Mouse (Mus musculus): ENCODE measurements around the gene Slc9a8. TPM values are rescaled to one million over a fixed set of nuclear protein-coding genes. Genes with fewer than 3 reads are reported as not detected.

The Slc9a8 gene
- polyA plus RNA-seq, 1 experiment: 34.8 TPM

DNA sequence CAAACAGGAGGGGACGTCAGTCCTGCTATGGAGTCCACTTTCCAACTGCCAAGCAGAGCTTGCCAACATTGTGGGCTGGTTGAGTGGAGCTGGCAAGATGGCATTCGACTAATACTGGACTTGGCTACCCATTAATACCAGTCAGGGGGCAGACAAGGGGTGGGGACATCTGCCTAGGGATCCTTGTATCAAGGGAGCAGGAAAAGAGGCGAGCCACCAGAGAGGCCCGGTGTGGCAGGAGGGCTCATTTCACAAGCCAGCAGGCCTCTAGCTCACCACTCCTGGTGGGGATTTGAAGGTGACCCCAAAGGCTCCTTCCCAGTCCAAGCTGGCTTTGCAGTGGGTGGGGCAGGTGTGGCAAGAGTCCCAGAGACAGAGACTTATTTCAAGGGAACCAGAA lies 61.2 kb downstream of the Slc9a8 start:
- peaks cover 63% of the 10 kb centered on the region for H3K4me1 ChIP-seq (ENCODE audit: control insufficient read depth, insufficient read depth, insufficient read length, low read length)
- 76% methylated on average over 4 of the region's 4 CpGs for WGBS
- no peaks in the 10 kb centered on the region for H3K27me3 ChIP-seq (ENCODE audit: control insufficient read depth, insufficient read depth, low read length)
- TF ChIP-seq CTCF (IDR thresholded peaks at IDR 0.05; ENCODE audit: extremely low read depth, insufficient read length, insufficient replicate concordance, low read depth, low read length) (no peak), POLR2A (IDR thresholded peaks at IDR 0.05; ENCODE audit: low read depth, low read length) (no peak)
- H3K27ac ChIP-seq (ENCODE audit: insufficient read depth, low read depth, low read length): peak overlapping the region; percentile 17; the same call in 1 of the 2 replicates
- H3K36me3 ChIP-seq (ENCODE audit: control insufficient read depth, insufficient read depth, low read length): peaks cover 37% of the 10 kb centered on the region
- no peak overlapping the region for H3K4me3 ChIP-seq (ENCODE audit: low read depth, low read length)

DNA sequence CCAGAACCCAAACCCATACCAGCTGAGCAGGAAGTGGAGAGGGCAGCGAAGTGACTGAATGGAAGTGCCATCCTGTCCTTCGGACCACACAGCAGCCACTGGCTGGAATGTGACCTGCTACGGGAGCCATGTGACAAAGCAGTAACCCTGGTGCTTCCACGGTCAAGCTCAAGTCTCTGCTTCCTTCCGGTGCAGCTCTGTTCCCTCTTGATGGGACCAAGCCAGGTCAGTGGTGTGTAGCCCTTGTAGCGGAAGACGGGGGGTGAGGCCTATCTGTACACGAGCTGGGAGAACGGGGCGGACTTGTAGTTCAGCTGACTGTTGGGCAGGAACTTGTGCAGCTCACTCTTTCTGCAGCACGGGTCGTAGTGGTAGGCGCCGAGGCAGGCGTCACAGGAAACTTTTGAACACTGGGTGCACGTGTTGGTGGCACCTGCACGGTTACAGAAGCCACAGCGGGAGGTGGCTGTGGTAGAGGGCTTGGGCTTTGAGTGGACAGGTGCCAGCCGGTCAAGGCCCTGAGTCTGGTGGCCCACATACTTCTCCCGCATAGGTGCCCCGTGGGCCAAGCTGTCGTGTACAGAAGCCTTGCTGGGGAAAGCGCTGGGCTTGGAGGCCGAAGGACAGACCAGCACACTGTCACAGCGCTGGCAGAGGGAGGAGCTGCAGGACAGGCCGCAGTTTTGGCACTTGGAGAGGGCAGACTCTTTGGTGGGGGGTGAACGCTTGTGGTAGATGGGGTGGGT lies 61.7 kb downstream of the Slc9a8 start:
- 91% methylated on average over 27 of the region's 27 CpGs for WGBS
- Histone ChIP-seq H3K4me3 (ENCODE audit: low read depth, low read length) (no peak overlapping the region), H3K27me3 (ENCODE audit: control insufficient read depth, insufficient read depth, low read length) (no peaks in the 10 kb centered on the region), H3K36me3 (ENCODE audit: control insufficient read depth, insufficient read depth, low read length) (peaks cover 42% of the 10 kb centered on the region), H3K27ac (ENCODE audit: insufficient read depth, low read depth, low read length) (no peak overlapping the region), H3K4me1 (ENCODE audit: control insufficient read depth, insufficient read depth, insufficient read length, low read length) (peaks cover 61% of the 10 kb centered on the region)
- TF ChIP-seq POLR2A (IDR thresholded peaks at IDR 0.05; ENCODE audit: low read depth, low read length): no peak
- no peak for TF ChIP-seq CTCF (IDR thresholded peaks at IDR 0.05; ENCODE audit: extremely low read depth, insufficient read length, insufficient replicate concordance, low read depth, low read length)

DNA sequence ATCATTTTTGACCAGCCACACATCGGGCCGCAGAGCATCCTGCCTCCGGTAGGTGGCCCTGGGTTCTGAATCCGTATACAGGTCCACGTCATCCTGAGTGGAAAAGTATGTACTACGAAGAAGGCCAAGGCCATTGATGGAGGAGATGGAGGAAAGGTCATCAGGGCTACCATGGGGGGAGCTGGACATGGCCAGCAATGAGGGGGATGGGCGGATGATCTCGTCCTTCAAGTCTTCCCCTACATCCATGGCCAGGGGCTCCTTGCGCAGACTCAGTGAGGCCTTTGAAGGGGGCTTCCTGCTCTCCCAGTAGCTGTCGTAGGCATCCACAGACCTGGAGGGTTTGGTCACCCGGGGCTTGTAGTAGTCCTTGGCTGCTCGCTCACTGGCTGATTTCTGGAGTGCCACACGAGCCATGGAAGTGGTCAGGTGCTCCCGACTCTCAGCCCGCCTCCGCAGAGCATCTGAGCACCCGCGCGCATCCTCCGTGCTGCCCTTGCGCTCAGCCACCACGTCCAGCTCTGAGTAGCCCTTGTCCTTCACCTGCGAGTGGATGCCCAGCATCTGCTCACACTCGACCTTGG lies 62.4 kb downstream of the Slc9a8 start:
- 96% methylated on average over 24 of the region's 24 CpGs for WGBS
- Histone ChIP-seq H3K36me3 (ENCODE audit: control insufficient read depth, insufficient read depth, low read length) (peaks cover 47% of the 10 kb centered on the region), H3K27ac (ENCODE audit: insufficient read depth, low read depth, low read length) (no peak overlapping the region), H3K4me3 (ENCODE audit: low read depth, low read length) (no peak overlapping the region), H3K27me3 (ENCODE audit: control insufficient read depth, insufficient read depth, low read length) (no peaks in the 10 kb centered on the region), H3K4me1 (ENCODE audit: control insufficient read depth, insufficient read depth, insufficient read length, low read length) (peaks cover 56% of the 10 kb centered on the region)
- no peak for TF ChIP-seq POLR2A (IDR thresholded peaks at IDR 0.05; ENCODE audit: low read depth, low read length)
- TF ChIP-seq CTCF (IDR thresholded peaks at IDR 0.05; ENCODE audit: extremely low read depth, insufficient read length, insufficient replicate concordance, low read depth, low read length): no peak

DNA sequence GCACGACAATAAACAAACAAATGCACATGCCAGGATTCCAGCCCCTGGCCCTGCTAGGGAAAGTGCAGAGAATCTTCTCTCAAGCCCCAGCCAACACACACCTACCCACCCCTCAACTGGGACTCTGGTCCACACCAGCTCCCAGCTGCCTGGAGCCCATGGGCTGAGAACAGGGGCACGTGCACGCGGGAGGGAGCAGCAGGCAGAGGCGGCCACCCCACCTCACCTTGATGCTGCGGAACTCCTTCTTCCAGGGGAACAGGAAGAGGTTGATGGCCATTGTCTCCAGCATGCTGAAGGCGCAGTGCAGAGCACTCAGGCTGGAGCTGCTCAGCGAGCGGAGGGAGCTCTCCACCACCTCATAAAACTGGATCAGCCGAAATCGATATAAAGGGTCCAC lies 63.4 kb downstream of the Slc9a8 start:
- H3K4me3 ChIP-seq (ENCODE audit: low read depth, low read length): peak overlapping the region; percentile 45
- no peak for TF ChIP-seq CTCF (IDR thresholded peaks at IDR 0.05; ENCODE audit: extremely low read depth, insufficient read length, insufficient replicate concordance, low read depth, low read length)
- H3K36me3 ChIP-seq (ENCODE audit: control insufficient read depth, insufficient read depth, low read length): peaks cover 48% of the 10 kb centered on the region
- peaks cover 49% of the 10 kb centered on the region for H3K4me1 ChIP-seq (ENCODE audit: control insufficient read depth, insufficient read depth, insufficient read length, low read length)
- H3K27ac ChIP-seq (ENCODE audit: insufficient read depth, low read depth, low read length): peak overlapping the region; percentile 90
- 63% methylated on average over 11 of the region's 11 CpGs for WGBS
- H3K27me3 ChIP-seq (ENCODE audit: control insufficient read depth, insufficient read depth, low read length): no peaks in the 10 kb centered on the region

DNA sequence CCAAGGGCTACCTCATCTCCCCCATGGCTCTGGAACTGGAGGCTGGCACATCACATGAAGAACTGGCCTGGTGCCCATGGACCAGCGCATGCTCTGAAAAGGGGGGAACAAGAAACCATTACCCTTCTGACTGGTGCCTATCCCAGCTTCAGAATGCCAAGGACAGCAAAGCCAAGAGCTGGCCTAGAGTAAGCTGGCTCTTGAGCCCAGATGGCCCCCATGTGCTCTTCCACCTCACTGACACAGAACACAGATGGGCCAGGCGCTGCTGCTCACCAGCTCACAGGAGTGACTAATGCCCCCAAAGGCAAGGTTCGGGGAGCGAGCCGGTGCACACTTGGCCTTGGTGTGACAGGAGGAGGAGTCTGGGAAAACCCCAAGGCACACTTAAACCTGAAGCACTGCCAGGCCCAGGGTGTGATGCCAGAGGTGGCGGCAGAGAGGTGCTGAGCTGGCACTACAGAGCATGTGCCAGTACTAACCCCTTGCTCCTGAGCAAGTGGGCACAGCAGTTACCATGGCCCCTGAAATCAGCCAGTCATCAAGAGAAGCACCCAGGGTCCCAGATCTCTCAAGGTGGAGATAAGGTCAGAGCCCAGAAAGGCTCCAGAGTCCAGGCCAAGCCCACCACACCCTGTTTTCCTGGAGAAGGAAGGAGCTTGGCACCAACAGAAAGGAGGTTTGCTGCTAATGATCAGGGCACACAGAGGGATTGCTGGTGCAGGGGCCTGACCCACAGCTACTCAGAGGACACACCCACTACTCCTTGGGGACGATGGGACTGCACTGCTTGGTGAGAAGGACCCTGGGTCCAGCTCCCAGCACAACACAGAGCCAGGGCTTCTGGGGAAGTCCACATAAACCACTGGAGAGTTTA lies 64.2 kb downstream of the Slc9a8 start:
- Histone ChIP-seq H3K36me3 (ENCODE audit: control insufficient read depth, insufficient read depth, low read length) (peaks cover 44% of the 10 kb centered on the region), H3K4me1 (ENCODE audit: control insufficient read depth, insufficient read depth, insufficient read length, low read length) (peaks cover 46% of the 10 kb centered on the region), H3K27ac (ENCODE audit: insufficient read depth, low read depth, low read length) (peak overlapping the region; percentile 90), H3K4me3 (ENCODE audit: low read depth, low read length) (peak overlapping the region; percentile 45), H3K27me3 (ENCODE audit: control insufficient read depth, insufficient read depth, low read length) (no peaks in the 10 kb centered on the region)
- no peak for TF ChIP-seq CTCF (IDR thresholded peaks at IDR 0.05; ENCODE audit: extremely low read depth, insufficient read length, insufficient replicate concordance, low read depth, low read length)
- TF ChIP-seq POLR2A (IDR thresholded peaks at IDR 0.05; ENCODE audit: low read depth, low read length): peak; percentile 11; the same call in 1 of the 2 replicates
- 18% methylated on average over 7 of the region's 7 CpGs for WGBS

DNA sequence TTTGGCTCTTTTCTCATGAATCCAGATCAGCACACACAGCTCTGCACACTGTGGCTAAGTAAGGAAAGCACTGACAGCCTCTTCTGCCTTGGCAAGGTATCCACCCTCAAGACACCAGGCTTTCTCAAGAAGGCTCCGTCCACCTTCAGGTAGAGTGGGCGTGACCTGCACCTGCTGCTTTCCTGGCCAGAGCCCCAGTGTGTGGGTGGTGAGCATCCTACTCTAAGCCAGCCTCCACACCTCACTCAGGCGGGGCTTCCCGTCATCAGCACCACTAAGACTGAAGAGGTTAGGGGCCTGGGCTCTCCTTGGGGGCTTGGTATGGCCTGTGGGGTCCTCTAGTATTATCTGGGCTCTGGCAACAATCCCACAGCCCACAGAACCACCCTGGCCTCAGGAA lies 65.1 kb downstream of the Slc9a8 start:
- Histone ChIP-seq H3K4me1 (ENCODE audit: control insufficient read depth, insufficient read depth, insufficient read length, low read length) (peaks cover 54% of the 10 kb centered on the region), H3K27ac (ENCODE audit: insufficient read depth, low read depth, low read length) (peak overlapping the region; percentile 90), H3K27me3 (ENCODE audit: control insufficient read depth, insufficient read depth, low read length) (no peaks in the 10 kb centered on the region), H3K36me3 (ENCODE audit: control insufficient read depth, insufficient read depth, low read length) (peaks cover 44% of the 10 kb centered on the region), H3K4me3 (ENCODE audit: low read depth, low read length) (no peak overlapping the region)
- TF ChIP-seq CTCF (IDR thresholded peaks at IDR 0.05; ENCODE audit: extremely low read depth, insufficient read length, insufficient replicate concordance, low read depth, low read length): no peak
- no peak for TF ChIP-seq POLR2A (IDR thresholded peaks at IDR 0.05; ENCODE audit: low read depth, low read length)
- 31% methylated on average over 4 of the region's 4 CpGs for WGBS

DNA sequence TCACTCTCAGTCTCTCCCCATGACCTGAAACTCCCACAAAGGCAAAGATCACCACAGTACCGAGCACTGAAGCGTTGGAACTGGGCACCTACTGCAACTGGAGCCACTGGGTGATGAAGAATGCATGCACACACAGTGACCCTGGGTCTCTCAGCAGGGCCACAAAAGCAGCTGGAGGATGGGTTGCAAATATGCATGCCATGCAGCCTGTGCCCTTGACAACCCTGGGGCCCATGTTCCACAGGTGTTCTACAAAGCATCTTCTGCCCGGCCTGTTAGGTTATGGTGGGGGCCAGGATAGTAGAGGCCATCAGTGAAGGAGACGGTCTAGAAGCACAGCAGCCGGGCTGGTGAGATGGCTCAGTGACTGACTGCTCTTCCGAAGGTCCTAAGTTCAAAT lies 66.0 kb downstream of the Slc9a8 start:
- Histone ChIP-seq H3K27ac (ENCODE audit: insufficient read depth, low read depth, low read length) (peak overlapping the region; percentile 90), H3K36me3 (ENCODE audit: control insufficient read depth, insufficient read depth, low read length) (peaks cover 40% of the 10 kb centered on the region), H3K4me3 (ENCODE audit: low read depth, low read length) (no peak overlapping the region), H3K4me1 (ENCODE audit: control insufficient read depth, insufficient read depth, insufficient read length, low read length) (peaks cover 56% of the 10 kb centered on the region), H3K27me3 (ENCODE audit: control insufficient read depth, insufficient read depth, low read length) (no peaks in the 10 kb centered on the region)
- 82% methylated on average over 6 of the region's 6 CpGs for WGBS
- TF ChIP-seq POLR2A (IDR thresholded peaks at IDR 0.05; ENCODE audit: low read depth, low read length) (no peak), CTCF (IDR thresholded peaks at IDR 0.05; ENCODE audit: extremely low read depth, insufficient read length, insufficient replicate concordance, low read depth, low read length) (no peak)

All from small intestine, adult 2 months (tissue).